In genomic region chr17:12226551-12226950, GRCm38 (mm10) we compare ENCODE assay signal across 8 mouse cellular contexts.
DNase-seq lines count a peak whose midpoint lies in the region; ATAC-seq and TF ChIP-seq lines count a peak whose summit lies in the region.

No protein-coding gene starts in this region.

- WGBS in heart, postnatal 0 days, result 61% methylated on average over 12 of the region's 12 CpGs
- WGBS in limb, embryonic 10.5 days, result 42% methylated on average over 12 of the region's 12 CpGs

- no peak overlapping the region for H3K27ac ChIP-seq in heart, postnatal 0 days (ENCODE audit: low read depth)
- peak overlapping the region; percentile 7 for H3K27ac ChIP-seq in limb, embryonic 10.5 days

- no peak overlapping the region for H3K9ac ChIP-seq in heart, postnatal 0 days (replicated peaks; ENCODE audit: low read depth, low read length)

- no peak; the same call in 1 of the 2 replicates for ATAC-seq in heart, postnatal 0 days (ENCODE audit: insufficient read depth, low read depth)

- no peaks in the 10 kb centered on the region for H3K4me1 ChIP-seq in heart, postnatal 0 days (ENCODE audit: control insufficient read depth, insufficient read depth)
- peaks cover 8% of the 10 kb centered on the region for H3K4me1 ChIP-seq in limb, embryonic 10.5 days

- H3K4me2 ChIP-seq in heart, postnatal 0 days (ENCODE audit: low read depth, low read length), result no peak overlapping the region

- H3K9me3 ChIP-seq in heart, postnatal 0 days (replicated peaks; ENCODE audit: control insufficient read depth, low read length), result no peaks in the 10 kb centered on the region
- H3K9me3 ChIP-seq in limb, embryonic 10.5 days (replicated peaks), result no peaks in the 10 kb centered on the region

- H3K36me3 ChIP-seq in heart, postnatal 0 days (replicated peaks; ENCODE audit: control insufficient read depth, insufficient read depth, low read length), result peaks cover 65% of the 10 kb centered on the region
- peaks cover 74% of the 10 kb centered on the region for H3K36me3 ChIP-seq in limb, embryonic 10.5 days

- DNase-seq in heart, postnatal 0 days (ENCODE audit: low spot score), result peak; percentile 17
- DNase-seq in heart, postnatal 25 days (ENCODE audit: low spot score), result no peak
- peak; percentile 41 for DNase-seq in MN1 (ENCODE audit: low spot score)
- peak; percentile 55 for DNase-seq in fibroblast of lung, adult 2 months (ENCODE audit: low read depth)
- DNase-seq in limb, embryonic 10.5 days (ENCODE audit: low spot score), result peak; percentile 55
- DNase-seq in retina, embryonic 14.5 days (ENCODE audit: low spot score), result peak; percentile 66
- no peak for DNase-seq in frontal cortex, postnatal 25 days (ENCODE audit: low spot score in 2 of 2)
- DNase-seq in right cerebral cortex, postnatal 4 days, result no peak

- intact Hi-C loops in heart, postnatal 25 days (cut with DNase I), result loop anchor here (5.0 kb wide), 1 partner anchor 146 kb away; no protein-coding TSS in a partner anchor

- TF ChIP-seq CTCF in heart, postnatal 0 days (IDR thresholded peaks at IDR 0.05; ENCODE audit: low read depth), result peak; percentile 56

- H3K27me3 ChIP-seq in heart, postnatal 0 days (ENCODE audit: control insufficient read depth, insufficient read depth, low read length), result no peaks in the 10 kb centered on the region
- no peaks in the 10 kb centered on the region for H3K27me3 ChIP-seq in limb, embryonic 10.5 days (ENCODE audit: low read depth, poor library complexity, severe bottlenecking)

- no peak for TF ChIP-seq EP300 in heart, postnatal 0 days (IDR thresholded peaks at IDR 0.05; ENCODE audit: low read depth)

- no peak overlapping the region for H3K4me3 ChIP-seq in heart, postnatal 0 days (ENCODE audit: low read depth, low read length)
- no peak overlapping the region for H3K4me3 ChIP-seq in limb, embryonic 10.5 days

Comparison
In these comparisons a context has a peak if more than half of its experiments do, and no peak if none do; other contexts are left out.
1. DNase-seq: peak in heart, postnatal 0 days (single experiment), MN1 (single experiment), fibroblast of lung, adult 2 months (single experiment), limb, embryonic 10.5 days (single experiment) and retina, embryonic 14.5 days (single experiment); none in heart, postnatal 25 days (single experiment), frontal cortex, postnatal 25 days (0 of 2) and right cerebral cortex, postnatal 4 days (single experiment).